Mouse (Mus musculus) megakaryocyte, embryonic 14.5 days (primary cell): Measurements from ENCODE around the gene Asl.

Experiments used
- FLI1 ChIP-seq: IDR thresholded peaks from 2 replicates; pipeline ENCODE4 v1.6.1; 2012; ENCODE audit warnings: low read length, inconsistent platforms, mixed read lengths
- GATA1 ChIP-seq: IDR thresholded peaks from 3 replicates; pipeline ENCODE4 v1.6.1; 2012; ENCODE audit warnings: mixed read lengths, low read length, inconsistent platforms, borderline replicate concordance

- TF ChIP-seq GATA1 (no peak), FLI1 (no peak)
Observed at GRCm38 (mm10) chr5:130015104-130015503, 13.9 kb downstream of the Asl start.
